Mouse (Mus musculus) thymus, postnatal 0 days (tissue): Measurements from ENCODE around the gene Map2. TPM values are rescaled to one million over a fixed set of nuclear protein-coding genes. Genes with fewer than 3 reads are reported as not detected.

Experiments
- polyA plus RNA-seq: library from polyadenylated mRNA; unstranded; fragments of >200 nt; fragmentation: Nextera tagmentation; extraction: Ambion mirVana; gene quantifications from 2 replicates; pipeline ENCODE4 v1.2.1, GENCODE M21; 2015

Gene Map2
- polyA plus RNA-seq, 1 experiment from 2014 or later: 1.4 TPM

Other genes with a start within 250 kb of the Map2 start
- gene Crygf, start 248.8 kb upstream of the Map2 start, polyA plus RNA-seq: not detected in 2 replicates